Mouse (Mus musculus): Measurements from ENCODE around the gene Ankrd11. TPM values are rescaled to one million over a fixed set of nuclear protein-coding genes. Genes with fewer than 3 reads are reported as not detected.

The Ankrd11 gene
- polyA plus RNA-seq, 1 experiment from 2014 or later, result 64.9 TPM

GRCm38 (mm10) chr8:122867982-122868381 is 174.1 kb downstream of the Ankrd11 start:
- no peak overlapping the region for H3K4me3 ChIP-seq
- H3K9ac ChIP-seq (replicated peaks), result no peak overlapping the region
- 83% methylated on average over 6 of the region's 6 CpGs for WGBS
- no peak overlapping the region for H3K27ac ChIP-seq (replicated peaks)
- no peak for ATAC-seq (ENCODE audit: low FRiP score, low read depth)
- peaks cover 13% of the 10 kb centered on the region for H3K27me3 ChIP-seq
- H3K9me3 ChIP-seq, result peaks cover 22% of the 10 kb centered on the region
- peaks cover 8% of the 10 kb centered on the region for H3K4me1 ChIP-seq
- no peak overlapping the region for H3K4me2 ChIP-seq (replicated peaks)
- H3K36me3 ChIP-seq, result no peaks in the 10 kb centered on the region

DNA sequence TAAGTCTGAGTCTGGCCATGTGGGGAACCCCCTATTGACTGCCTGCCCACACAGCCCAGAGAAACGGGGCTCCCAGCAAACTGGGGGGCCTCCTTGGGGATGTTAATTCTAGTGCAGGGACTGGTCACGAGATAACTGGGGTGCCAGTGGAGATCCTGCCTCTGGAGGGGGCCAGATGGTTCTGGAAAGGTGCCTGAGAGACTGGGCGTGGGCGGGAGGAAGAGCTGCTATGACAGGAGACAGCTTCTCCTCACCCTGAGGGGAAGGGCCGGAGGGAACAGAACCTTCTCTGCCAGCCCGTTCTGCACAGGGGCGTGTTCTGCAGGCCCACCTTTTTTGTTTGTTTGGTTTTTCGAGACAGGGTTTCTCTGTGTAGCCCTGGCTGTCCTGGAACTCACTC is 175.8 kb downstream of the Ankrd11 start:
- no peak overlapping the region for H3K27ac ChIP-seq (replicated peaks)
- no peak overlapping the region for H3K9ac ChIP-seq (replicated peaks)
- H3K36me3 ChIP-seq, result no peaks in the 10 kb centered on the region
- peaks cover 8% of the 10 kb centered on the region for H3K4me1 ChIP-seq
- WGBS, result 83% methylated on average over 8 of the region's 8 CpGs
- no peak overlapping the region for H3K4me2 ChIP-seq (replicated peaks)
- peaks cover 13% of the 10 kb centered on the region for H3K27me3 ChIP-seq
- H3K4me3 ChIP-seq, result no peak overlapping the region
- no peak for ATAC-seq (ENCODE audit: low FRiP score, low read depth)
- H3K9me3 ChIP-seq, result peaks cover 22% of the 10 kb centered on the region

- Histone ChIP-seq H3K4me1 (peaks cover 6% of the 10 kb centered on the region), H3K4me3 (peak overlapping the region; percentile 22), H3K27me3 (peaks cover 11% of the 10 kb centered on the region), H3K36me3 (no peaks in the 10 kb centered on the region), H3K27ac (replicated peaks) (no peak overlapping the region), H3K9me3 (peaks cover 22% of the 10 kb centered on the region), H3K9ac (replicated peaks) (no peak overlapping the region), H3K4me2 (replicated peaks) (peak overlapping the region; percentile 43)
- no peak for ATAC-seq (ENCODE audit: low FRiP score, low read depth)
- 51% methylated on average over 10 of the region's 10 CpGs for WGBS
These were observed 176.6 kb downstream of the Ankrd11 start for GRCm38 (mm10) chr8:122865441-122865840.

GRCm38 (mm10) chr8:122864719-122865129 is 177.4 kb downstream of the Ankrd11 start:
- H3K9me3 ChIP-seq, result peaks cover 22% of the 10 kb centered on the region
- no peak overlapping the region for H3K9ac ChIP-seq (replicated peaks)
- H3K36me3 ChIP-seq, result no peaks in the 10 kb centered on the region
- H3K4me3 ChIP-seq, result peak overlapping the region; percentile 22
- no peak overlapping the region for H3K27ac ChIP-seq (replicated peaks)
- no peak for ATAC-seq (ENCODE audit: low FRiP score, low read depth)
- peak overlapping the region; percentile 43 for H3K4me2 ChIP-seq (replicated peaks)
- peaks cover 3% of the 10 kb centered on the region for H3K4me1 ChIP-seq
- WGBS, result 50% methylated on average over 26 of the region's 26 CpGs
- peaks cover 5% of the 10 kb centered on the region for H3K27me3 ChIP-seq

GRCm38 (mm10) chr8:122859843-122860242 is 182.2 kb downstream of the Ankrd11 start:
- peaks cover 8% of the 10 kb centered on the region for H3K9me3 ChIP-seq
- 66% methylated on average over 13 of the region's 13 CpGs for WGBS
- H3K27me3 ChIP-seq, result no peaks in the 10 kb centered on the region; the same call in 1 of the 2 replicates
- H3K27ac ChIP-seq (replicated peaks), result no peak overlapping the region
- no peak for ATAC-seq (ENCODE audit: low FRiP score, low read depth)
- H3K4me3 ChIP-seq, result no peak overlapping the region
- H3K4me2 ChIP-seq (replicated peaks), result no peak overlapping the region
- H3K4me1 ChIP-seq, result peaks cover 3% of the 10 kb centered on the region
- no peak overlapping the region for H3K9ac ChIP-seq (replicated peaks)
- H3K36me3 ChIP-seq, result no peaks in the 10 kb centered on the region

- Histone ChIP-seq H3K4me3 (no peak overlapping the region), H3K4me2 (replicated peaks) (no peak overlapping the region)
- no peak for ATAC-seq (ENCODE audit: low FRiP score, low read depth)
These were observed 185.8 kb downstream of the Ankrd11 start for GRCm38 (mm10) chr8:122856288-122856687.

GRCm38 (mm10) chr8:122855123-122855522 is 187.0 kb downstream of the Ankrd11 start:
- Histone ChIP-seq H3K27ac (replicated peaks) (no peak overlapping the region), H3K36me3 (no peaks in the 10 kb centered on the region), H3K9me3 (no peaks in the 10 kb centered on the region), H3K27me3 (peaks cover 5% of the 10 kb centered on the region; the same call in 1 of the 2 replicates), H3K4me2 (replicated peaks) (no peak overlapping the region), H3K4me3 (no peak overlapping the region), H3K9ac (replicated peaks) (no peak overlapping the region), H3K4me1 (peaks cover 10% of the 10 kb centered on the region)
- no peak for ATAC-seq (ENCODE audit: low FRiP score, low read depth)
- WGBS, result 89% methylated on average over 4 of the region's 4 CpGs

More at GRCm38 (mm10) chr8:122856288-122856687, 185.8 kb downstream of the Ankrd11 start:
- Histone ChIP-seq H3K9me3 (no peaks in the 10 kb centered on the region), H3K27me3 (no peaks in the 10 kb centered on the region; the same call in 1 of the 2 replicates), H3K4me1 (peaks cover 10% of the 10 kb centered on the region), H3K36me3 (no peaks in the 10 kb centered on the region), H3K27ac (replicated peaks) (no peak overlapping the region), H3K9ac (replicated peaks) (no peak overlapping the region)
- 86% methylated on average over 8 of the region's 8 CpGs for WGBS

DNA sequence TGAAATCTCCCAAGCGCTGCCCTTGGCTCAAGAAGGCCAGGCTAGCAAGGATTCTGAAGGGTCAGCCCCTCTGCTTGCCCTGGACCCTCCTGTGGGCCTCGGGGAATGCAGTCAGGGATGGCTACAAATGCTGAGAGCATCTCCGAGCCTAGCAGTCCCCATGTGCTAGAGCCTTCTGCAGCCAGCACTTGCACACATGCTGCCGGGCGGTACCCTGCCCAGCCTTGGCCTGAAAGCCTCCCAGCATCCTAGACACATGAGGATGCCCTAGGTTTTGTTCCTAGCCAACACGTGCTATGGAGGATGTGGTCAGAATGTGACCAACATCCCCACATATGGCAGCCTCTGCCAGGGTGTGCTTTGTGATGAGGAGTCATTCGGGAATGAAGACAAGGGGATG is 187.7 kb downstream of the Ankrd11 start:
- no peak overlapping the region for H3K9ac ChIP-seq (replicated peaks)
- no peak for ATAC-seq (ENCODE audit: low FRiP score, low read depth)
- peaks cover 10% of the 10 kb centered on the region for H3K4me1 ChIP-seq
- no peak overlapping the region for H3K4me3 ChIP-seq
- H3K9me3 ChIP-seq, result no peaks in the 10 kb centered on the region
- no peaks in the 10 kb centered on the region for H3K36me3 ChIP-seq
- no peak overlapping the region for H3K27ac ChIP-seq (replicated peaks)
- H3K4me2 ChIP-seq (replicated peaks), result no peak overlapping the region
- WGBS, result 79% methylated on average over 7 of the region's 7 CpGs
- peaks cover 8% of the 10 kb centered on the region; the same call in 1 of the 2 replicates for H3K27me3 ChIP-seq

GRCm38 (mm10) chr8:122853340-122853771 is 188.7 kb downstream of the Ankrd11 start:
- Histone ChIP-seq H3K36me3 (no peaks in the 10 kb centered on the region), H3K4me2 (replicated peaks) (peak overlapping the region; percentile 19), H3K4me3 (no peak overlapping the region), H3K9me3 (no peaks in the 10 kb centered on the region), H3K4me1 (peaks cover 11% of the 10 kb centered on the region), H3K27me3 (peaks cover 16% of the 10 kb centered on the region; the same call in 1 of the 2 replicates), H3K27ac (replicated peaks) (no peak overlapping the region), H3K9ac (replicated peaks) (no peak overlapping the region; the same call in 1 of the 2 replicates)
- 8% methylated on average over 11 of the region's 11 CpGs for WGBS
- peak; percentile 56; the same call in 1 of the 2 replicates for ATAC-seq (ENCODE audit: low FRiP score, low read depth)

- peaks cover 17% of the 10 kb centered on the region for H3K4me1 ChIP-seq
- H3K9me3 ChIP-seq, result no peaks in the 10 kb centered on the region
- 82% methylated on average over 1 of the region's 1 CpGs for WGBS
- no peaks in the 10 kb centered on the region for H3K36me3 ChIP-seq
- H3K9ac ChIP-seq (replicated peaks), result no peak overlapping the region
- H3K4me3 ChIP-seq, result no peak overlapping the region
- no peak overlapping the region for H3K27ac ChIP-seq (replicated peaks)
- peaks cover 19% of the 10 kb centered on the region; the same call in 1 of the 2 replicates for H3K27me3 ChIP-seq
- no peak overlapping the region for H3K4me2 ChIP-seq (replicated peaks)
- ATAC-seq (ENCODE audit: low FRiP score, low read depth), result no peak
These were observed 189.6 kb downstream of the Ankrd11 start for GRCm38 (mm10) chr8:122852546-122852905.

DNA sequence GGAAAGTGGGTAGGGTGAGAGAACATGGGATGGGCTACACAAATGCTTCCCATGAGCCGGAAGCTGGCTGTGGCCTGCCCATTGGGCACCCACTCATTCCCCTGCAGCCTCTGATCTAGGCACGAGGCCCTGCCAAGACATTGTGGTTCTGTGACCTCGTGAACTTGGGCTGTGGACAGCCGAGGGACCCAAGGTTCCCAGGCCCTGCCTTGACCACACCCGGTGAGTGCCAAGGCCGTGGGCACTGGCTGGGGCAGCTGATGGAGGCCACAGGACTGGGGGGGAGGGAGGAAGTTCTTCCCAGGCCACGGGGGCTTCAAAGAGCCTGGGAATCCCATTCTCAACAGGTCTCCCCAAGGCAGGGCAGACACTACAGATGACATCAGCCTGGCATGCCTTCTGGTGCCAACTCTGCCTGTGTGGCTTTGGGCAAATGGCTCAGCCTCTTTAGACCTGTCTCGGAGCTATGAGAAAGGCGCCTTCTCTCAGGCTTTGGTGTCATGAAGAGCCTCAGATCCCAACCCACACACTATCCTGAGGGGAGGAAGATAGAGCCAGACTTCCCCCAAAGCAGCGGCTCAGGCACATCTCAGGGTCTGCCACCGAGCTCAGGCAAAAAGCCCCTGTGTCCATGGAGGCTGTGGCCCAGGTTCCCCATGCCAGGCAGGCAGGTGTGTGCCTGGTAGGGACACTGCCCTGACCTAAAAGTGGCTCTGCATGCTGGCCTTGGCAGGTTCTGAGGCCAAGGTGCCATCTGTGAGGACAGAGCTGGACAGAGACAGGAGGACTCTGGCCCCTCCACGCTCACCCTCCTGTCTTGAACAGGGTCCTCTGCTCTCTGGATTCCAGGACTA is 190.2 kb downstream of the Ankrd11 start:
- Histone ChIP-seq H3K4me1 (peaks cover 17% of the 10 kb centered on the region), H3K36me3 (no peaks in the 10 kb centered on the region), H3K4me2 (replicated peaks) (no peak overlapping the region), H3K9me3 (no peaks in the 10 kb centered on the region), H3K27ac (replicated peaks) (no peak overlapping the region), H3K27me3 (peaks cover 19% of the 10 kb centered on the region; the same call in 1 of the 2 replicates), H3K9ac (replicated peaks) (no peak overlapping the region), H3K4me3 (no peak overlapping the region)
- 84% methylated on average over 12 of the region's 12 CpGs for WGBS
- ATAC-seq (ENCODE audit: low FRiP score, low read depth), result no peak

DNA sequence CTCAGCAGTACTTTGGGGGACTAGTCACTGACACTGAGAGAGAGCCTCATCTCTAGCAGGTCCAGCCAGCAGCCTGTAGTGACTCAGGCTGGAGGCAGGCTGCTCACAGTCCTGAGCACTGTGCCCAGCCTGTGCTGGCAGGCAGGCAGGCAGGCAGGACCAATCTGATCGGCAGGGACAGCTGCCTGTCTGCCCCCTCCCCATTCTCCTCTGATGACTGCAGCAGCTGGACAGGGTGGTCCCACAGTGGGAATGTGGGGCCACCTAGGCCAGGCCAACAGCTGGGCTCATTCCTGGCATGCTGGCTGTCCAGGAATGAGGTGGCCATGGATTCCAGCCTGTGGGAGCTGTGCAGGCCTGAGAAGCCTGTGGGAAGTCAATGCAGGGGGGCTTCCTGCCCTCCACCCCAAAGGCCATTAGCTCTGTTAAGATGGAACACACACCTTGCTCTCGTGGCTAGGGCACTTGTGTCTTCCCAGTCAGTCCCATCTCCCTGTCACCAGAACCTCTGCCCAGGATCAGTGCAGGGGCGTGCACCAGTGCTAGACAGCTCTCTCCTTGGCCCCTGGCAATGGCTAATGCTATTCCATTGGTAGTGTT is 191.3 kb downstream of the Ankrd11 start:
- 68% methylated on average over 3 of the region's 3 CpGs for WGBS
- no peak overlapping the region for H3K4me3 ChIP-seq
- H3K4me2 ChIP-seq (replicated peaks), result no peak overlapping the region
- no peak for ATAC-seq (ENCODE audit: low FRiP score, low read depth)
- no peaks in the 10 kb centered on the region for H3K36me3 ChIP-seq
- peaks cover 26% of the 10 kb centered on the region; the same call in 1 of the 2 replicates for H3K27me3 ChIP-seq
- no peak overlapping the region for H3K9ac ChIP-seq (replicated peaks)
- H3K27ac ChIP-seq (replicated peaks), result no peak overlapping the region
- H3K9me3 ChIP-seq, result no peaks in the 10 kb centered on the region
- peaks cover 17% of the 10 kb centered on the region for H3K4me1 ChIP-seq
